Mouse (Mus musculus) pancreas, adult 10 weeks (tissue): ENCODE data around the gene Hoga1. TPM values are rescaled to one million over a fixed set of nuclear protein-coding genes. Genes with fewer than 3 reads are reported as not detected.

Experiments
- polyA plus RNA-seq: library from polyadenylated mRNA; stranded (reverse); fragments of 350-450 nt; fragmentation: Illumina TruSeq; extraction: RNeasy Lipid Tissue Mini Kit (QIAGEN cat#74804); gene quantifications from one replicate; pipeline ENCODE4 v1.2.3, GENCODE M21; 2015; ENCODE audit warnings: low read depth, low replicate concordance; ENCODE audit not compliant: insufficient read depth

Gene Hoga1
- polyA plus RNA-seq: 1.3 TPM

GRCm38 (mm10) chr19:42045269-42046102, at the start of gene Hoga1:
Gene Hoga1, plus strand, starts transcription at chr19:42045610.

GRCm38 (mm10) chr19:42035456-42036248, 9.8 kb upstream of the Hoga1 start, which contains the start of gene Ankrd2:
Gene Ankrd2, plus strand, starts transcription at chr19:42036000.

DNA sequence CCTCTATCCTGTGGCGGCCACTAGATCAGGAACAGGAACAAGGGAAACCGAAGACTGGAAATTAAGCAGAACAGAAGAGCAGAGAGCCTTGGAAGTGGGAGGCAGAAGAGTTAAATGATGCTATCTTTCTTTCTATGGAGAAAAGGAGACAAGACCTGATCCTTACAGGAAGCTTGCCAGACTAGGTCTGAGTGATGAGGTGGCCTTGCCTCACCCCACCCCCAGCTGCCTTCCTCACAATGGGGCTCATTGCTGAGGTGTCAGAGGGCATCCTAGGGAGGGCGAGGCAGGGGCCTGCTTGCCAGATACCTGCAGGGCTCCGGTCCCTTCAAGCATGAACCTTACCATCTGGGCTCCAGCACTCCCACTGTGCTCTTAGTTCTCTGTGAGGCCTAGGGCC, 6.5 kb downstream of the Hoga1 start, which contains the start of gene 4933411K16Rik:
Gene 4933411K16Rik, plus strand, starts transcription at position 301 of the 400 bp plus-strand sequence.

GRCm38 (mm10) chr19:42086166-42086565, 40.8 kb downstream of the Hoga1 start, which contains the start of gene Morn4:
Gene Morn4, minus strand, starts transcription at chr19:42086357.

DNA sequence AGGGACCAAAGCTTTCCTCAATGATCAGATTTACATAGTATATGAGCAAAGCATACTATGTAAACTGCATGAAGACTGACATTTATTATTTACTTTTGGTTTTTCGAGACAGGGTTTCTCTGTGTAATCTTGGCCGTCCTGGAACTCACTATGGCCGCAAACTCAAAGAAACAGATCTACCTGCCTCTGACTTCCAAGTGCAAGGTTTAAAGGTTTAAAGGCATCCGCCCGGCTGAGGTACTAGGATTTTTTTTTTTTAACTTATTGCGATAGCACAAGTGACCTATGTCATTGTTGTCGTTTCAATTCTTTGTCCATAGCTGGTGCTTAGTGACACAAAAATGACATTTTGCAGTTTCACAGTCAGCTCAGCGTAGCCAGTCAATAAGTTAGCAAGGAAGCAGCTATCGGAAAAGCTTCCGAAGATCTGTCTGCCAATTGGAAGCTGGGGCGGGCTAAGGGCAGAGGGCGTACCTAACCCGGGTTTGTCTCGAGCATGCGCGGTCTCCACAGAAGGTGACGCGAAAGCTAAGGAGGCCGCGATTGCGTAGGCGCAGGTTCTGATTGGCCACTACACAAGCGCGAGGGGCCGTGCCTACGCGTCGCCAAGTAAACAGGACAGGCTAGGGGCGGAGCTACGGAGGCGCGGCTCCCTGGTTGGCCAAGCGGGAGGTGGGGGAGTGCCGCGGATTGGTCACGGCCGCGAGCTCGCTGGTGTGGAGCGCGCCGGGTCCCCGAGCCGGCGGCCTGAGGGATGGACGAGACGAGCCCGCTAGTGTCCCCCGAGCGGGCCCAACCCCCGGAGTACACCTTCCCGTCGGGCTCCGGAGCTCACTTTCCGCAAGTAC, 44.6 kb downstream of the Hoga1 start, which contains the start of gene Pi4k2a:
Gene Pi4k2a, plus strand, starts transcription at position 723 of the 848 bp plus-strand sequence.

Other genes with a start within 250 kb of the Hoga1 start
- gene Arhgap19, start 243.6 kb upstream of the Hoga1 start, polyA plus RNA-seq: 0.59 TPM
- gene Frat1, start 215.6 kb upstream of the Hoga1 start, polyA plus RNA-seq: 2.3 TPM
- 0.50 TPM for gene Frat2, start 197.5 kb upstream of the Hoga1 start, polyA plus RNA-seq
- 2.3 TPM for gene Rrp12, start 149.4 kb upstream of the Hoga1 start, polyA plus RNA-seq
- gene Pgam1, start 133.7 kb upstream of the Hoga1 start, polyA plus RNA-seq: 26.9 TPM
- gene Exosc1, start 112.2 kb upstream of the Hoga1 start, polyA plus RNA-seq: 7.2 TPM
- 13.8 TPM for gene Zdhhc16, start 112.1 kb upstream of the Hoga1 start, polyA plus RNA-seq
- 12.2 TPM for gene Mms19, start 64.5 kb upstream of the Hoga1 start, polyA plus RNA-seq
- 4.7 TPM for gene Ubtd1, start 63.8 kb upstream of the Hoga1 start, polyA plus RNA-seq
- not detected for gene Ankrd2, start 9.6 kb upstream of the Hoga1 start, polyA plus RNA-seq
- gene 4933411K16Rik, start 6.6 kb downstream of the Hoga1 start, polyA plus RNA-seq: not detected
- gene Morn4, start 40.7 kb downstream of the Hoga1 start, polyA plus RNA-seq: 1.7 TPM
- gene Pi4k2a, start 44.9 kb downstream of the Hoga1 start, polyA plus RNA-seq: 8.0 TPM
- gene Avpi1, start 83.4 kb downstream of the Hoga1 start, polyA plus RNA-seq: 3.1 TPM
- 14.6 TPM for gene Marveld1, start 101.8 kb downstream of the Hoga1 start, polyA plus RNA-seq
- gene Zfyve27, start 118.3 kb downstream of the Hoga1 start, polyA plus RNA-seq: 7.8 TPM
- gene Sfrp5, start 156.6 kb downstream of the Hoga1 start, polyA plus RNA-seq: 4.6 TPM
- not detected for gene Golga7b, start 202.0 kb downstream of the Hoga1 start, polyA plus RNA-seq